Mouse (Mus musculus) spleen, adult 12 weeks (tissue): Measurements from ENCODE around the gene Map4k2.

Source experiments
- DNase-seq: peaks from one replicate; pipeline ENCODE4 v3.0.0; 2022; ENCODE audit warnings: low spot score

Map4k2 gene

DNA sequence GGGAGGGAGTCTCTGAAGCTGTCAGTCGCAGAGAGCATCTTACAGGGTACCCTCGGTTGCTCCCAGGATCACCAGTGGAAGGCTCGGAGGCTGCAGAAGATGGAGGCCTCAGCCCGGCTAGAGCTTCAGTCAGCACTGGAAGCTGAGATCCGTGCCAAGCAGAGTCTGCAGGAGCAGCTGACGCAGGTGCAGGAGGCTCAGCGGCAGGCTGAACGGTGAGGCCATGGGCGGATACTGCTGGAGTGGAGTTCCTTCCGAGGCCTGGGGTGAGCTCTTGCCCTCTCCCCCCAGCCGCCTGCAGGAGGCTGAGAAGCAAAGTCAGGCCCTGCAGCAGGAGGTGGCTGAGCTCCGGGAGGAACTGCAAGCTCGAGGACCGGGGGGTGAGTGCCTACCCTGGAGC is 25.4 kb upstream of the Map4k2 start:
- DNase-seq: no peak

DNA sequence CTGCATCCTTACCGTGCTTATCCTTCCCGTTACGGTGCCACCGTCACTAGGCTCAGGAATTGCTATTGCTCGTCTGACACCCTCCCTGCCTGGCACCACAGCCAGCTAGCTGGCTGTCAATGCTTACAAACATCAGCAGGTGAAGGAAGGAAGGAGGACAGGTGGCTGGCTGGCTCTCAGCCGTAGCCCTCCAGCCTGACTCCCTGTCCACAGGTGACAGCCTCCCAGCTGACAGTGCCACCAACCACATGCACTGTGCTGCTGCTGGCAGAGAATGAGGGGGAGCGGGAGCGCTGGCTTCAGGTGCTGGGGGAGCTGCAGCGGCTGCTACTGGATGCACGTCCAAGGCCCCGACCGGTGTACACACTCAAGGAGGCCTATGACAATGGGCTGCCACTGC is 22.8 kb upstream of the Map4k2 start:
- DNase-seq: no peak

DNA sequence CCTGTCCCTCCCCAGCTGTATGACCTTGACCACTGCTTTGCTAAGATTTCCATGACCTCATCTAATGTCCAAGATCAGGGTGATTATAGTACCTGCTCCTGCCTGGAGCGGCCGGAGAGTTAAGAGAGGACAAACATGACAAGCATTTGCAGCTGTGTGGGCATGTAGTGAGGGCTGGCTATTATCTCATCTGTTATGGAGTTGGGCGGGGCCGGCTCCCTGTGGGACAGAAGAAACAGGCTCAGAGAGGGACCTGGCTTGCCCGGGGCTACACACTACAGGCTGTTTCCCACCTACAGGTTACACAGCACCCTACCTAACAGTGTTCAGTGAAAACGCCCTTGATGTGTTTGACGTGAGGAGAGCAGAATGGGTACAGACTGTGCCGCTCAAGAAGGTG is 19.6 kb upstream of the Map4k2 start:
- no peak for DNase-seq

GRCm38 (mm10) chr19:6321786-6322621 is 18.9 kb upstream of the Map4k2 start:
- DNase-seq: no peak

DNA sequence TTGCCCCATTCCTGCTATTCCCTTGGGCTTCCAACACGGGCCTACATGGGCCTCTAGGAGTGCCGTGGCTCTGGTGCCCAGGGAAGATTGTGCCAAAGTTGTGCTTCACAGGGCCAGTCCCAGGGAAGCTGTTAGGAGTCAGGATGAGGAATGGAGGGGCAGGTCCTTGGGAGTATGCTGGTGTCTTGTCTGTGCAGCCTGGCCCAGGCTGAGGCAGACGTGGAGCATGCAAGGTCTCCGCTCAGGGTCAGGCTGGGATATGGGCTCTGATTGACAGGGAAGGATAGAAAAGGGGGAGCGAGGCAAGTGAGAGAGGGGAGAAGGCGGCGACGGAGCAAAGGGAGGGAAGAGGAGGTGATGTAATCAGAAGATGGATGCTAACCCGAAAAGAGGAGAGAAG is 16.2 kb upstream of the Map4k2 start:
- DNase-seq: no peak

DNA sequence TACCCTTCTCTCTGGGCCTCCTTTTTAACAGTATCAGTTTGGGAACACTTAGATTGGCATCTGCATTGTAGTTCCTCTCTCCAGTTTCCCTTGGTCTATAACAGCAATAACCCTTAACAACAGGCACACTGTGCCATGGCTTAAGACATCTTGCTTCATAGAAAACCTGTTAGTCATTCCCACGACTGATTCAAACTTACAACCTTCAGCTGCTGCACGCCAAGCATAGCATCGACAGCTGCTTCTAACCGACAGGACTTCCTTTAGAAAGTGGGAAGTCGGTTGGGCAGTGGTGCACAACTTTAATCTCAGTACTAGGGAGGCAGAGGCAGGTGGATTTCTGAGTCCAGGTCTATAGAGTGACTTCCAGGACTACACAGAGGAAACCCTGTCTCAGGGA is 9.8 kb upstream of the Map4k2 start:
- no peak for DNase-seq

DNA sequence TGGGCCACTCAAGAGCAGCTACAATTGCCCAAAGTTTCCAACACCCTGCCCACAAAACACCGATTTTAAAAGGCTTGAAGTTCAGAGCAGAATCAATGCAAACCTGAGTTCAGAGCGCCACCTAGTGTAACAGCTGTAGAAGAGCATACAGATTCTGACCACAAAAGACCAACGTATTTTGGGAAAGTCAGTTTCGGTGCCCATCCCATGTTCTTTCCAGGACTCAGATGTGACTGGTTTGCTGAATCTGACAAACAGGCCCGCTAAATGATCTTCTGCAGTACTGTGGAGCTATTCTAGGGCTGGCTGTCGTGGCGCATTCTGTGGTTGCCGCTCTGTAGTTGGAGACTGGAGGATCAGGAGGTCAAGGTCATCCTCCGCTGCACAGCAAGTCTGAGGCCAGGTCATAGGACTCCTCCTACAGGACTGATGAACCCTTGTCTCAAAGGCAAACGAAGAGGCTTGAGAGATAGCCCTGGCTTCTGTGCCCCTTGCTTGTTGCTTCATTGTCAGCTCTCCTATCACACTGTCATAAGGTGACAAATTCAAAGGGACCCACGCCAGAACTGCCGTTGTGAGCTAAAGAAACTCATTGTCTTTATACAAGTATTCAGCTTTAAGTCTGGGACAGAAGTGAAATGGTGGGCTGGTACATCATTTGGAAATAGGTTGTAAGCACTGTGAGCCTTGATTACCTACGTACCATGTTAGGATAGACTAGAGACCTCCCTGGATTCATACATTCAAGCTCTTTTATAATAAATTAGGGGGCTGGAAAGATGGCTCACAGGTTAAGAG is 9.0 kb upstream of the Map4k2 start:
- peak; percentile 47 for DNase-seq

GRCm38 (mm10) chr19:6333761-6334595 is 7.0 kb upstream of the Map4k2 start:
- no peak for DNase-seq

- DNase-seq: peak; percentile 77
These were observed 6.1 kb upstream of the Map4k2 start, which contains the start of gene Men1 for GRCm38 (mm10) chr19:6334673-6335457. Gene Men1, plus strand, starts transcription at chr19:6334979.

GRCm38 (mm10) chr19:6335458-6335827 is 5.5 kb upstream of the Map4k2 start:
- no peak for DNase-seq

DNA sequence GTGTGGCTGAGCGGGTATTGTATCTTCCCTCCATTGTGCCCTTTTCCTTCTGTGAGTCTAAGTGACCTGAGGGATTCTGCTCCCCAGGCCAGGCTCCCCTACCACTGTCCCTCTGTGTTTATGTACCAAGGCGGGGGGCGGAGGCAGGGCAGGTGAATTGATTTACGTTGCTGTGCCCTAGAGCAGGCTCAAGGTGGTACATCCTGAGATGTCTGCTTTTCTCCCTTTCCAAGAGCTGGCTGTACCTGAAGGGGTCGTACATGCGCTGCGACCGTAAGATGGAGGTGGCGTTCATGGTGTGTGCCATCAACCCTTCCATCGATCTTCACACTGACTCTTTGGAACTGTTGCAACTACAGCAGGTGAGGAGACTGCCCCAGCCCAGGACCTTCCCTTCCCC is 4.0 kb upstream of the Map4k2 start:
- no peak for DNase-seq

DNA sequence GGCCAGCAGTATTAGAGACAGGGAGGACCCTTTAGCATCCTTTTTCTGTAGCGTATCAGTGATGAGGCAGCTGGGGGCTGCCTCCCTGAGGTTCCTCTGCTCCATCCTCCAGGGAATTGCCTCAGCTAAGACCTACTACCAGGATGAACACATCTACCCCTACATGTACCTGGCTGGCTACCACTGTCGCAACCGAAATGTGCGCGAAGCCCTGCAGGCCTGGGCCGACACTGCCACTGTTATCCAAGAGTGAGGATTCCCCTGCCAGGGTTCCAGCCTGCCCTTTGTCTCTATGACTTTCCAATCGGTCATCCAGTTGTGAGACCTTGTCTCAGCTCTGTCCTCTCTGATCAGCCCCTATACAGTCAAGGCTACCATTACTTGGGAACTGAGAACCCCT is 2.8 kb upstream of the Map4k2 start:
- no peak for DNase-seq

- no peak for DNase-seq
These were observed 2.2 kb upstream of the Map4k2 start for GRCm38 (mm10) chr19:6338716-6339115.

- DNase-seq: no peak
These were observed 1.7 kb upstream of the Map4k2 start for GRCm38 (mm10) chr19:6339191-6339590.

GRCm38 (mm10) chr19:6339890-6340504 is 938 bp upstream of the Map4k2 start:
- DNase-seq: peak; percentile 65

DNA sequence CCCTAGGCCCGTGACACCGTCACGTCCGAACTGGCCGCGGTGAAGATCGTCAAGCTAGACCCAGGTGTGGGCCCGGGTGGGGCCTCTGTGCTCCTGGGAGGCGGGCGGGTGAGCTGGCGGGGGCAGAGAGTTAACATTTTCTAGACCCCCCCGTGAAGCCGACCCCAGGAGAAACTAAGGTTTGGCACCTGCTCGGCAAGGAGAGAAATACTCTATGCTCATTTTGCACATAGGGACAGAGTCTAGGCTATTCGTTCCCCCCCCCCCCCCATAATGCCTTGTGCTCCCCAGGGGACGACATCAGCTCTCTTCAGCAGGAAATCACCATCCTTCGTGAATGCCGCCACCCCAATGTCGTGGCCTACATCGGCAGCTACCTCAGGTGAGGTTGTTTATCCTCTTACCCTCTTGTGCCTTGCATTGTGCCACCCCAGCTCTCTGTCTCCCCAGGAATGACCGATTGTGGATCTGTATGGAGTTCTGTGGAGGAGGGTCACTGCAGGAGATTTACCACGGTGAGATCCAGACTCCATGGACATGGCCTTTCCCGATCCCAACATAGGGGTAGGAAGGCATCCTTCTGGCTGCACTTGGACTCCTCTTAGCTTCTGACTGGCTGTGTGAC is 630 bp downstream of the Map4k2 start:
- no peak for DNase-seq

- DNase-seq: no peak
These were observed 1.5 kb downstream of the Map4k2 start for GRCm38 (mm10) chr19:6342276-6342933.

DNA sequence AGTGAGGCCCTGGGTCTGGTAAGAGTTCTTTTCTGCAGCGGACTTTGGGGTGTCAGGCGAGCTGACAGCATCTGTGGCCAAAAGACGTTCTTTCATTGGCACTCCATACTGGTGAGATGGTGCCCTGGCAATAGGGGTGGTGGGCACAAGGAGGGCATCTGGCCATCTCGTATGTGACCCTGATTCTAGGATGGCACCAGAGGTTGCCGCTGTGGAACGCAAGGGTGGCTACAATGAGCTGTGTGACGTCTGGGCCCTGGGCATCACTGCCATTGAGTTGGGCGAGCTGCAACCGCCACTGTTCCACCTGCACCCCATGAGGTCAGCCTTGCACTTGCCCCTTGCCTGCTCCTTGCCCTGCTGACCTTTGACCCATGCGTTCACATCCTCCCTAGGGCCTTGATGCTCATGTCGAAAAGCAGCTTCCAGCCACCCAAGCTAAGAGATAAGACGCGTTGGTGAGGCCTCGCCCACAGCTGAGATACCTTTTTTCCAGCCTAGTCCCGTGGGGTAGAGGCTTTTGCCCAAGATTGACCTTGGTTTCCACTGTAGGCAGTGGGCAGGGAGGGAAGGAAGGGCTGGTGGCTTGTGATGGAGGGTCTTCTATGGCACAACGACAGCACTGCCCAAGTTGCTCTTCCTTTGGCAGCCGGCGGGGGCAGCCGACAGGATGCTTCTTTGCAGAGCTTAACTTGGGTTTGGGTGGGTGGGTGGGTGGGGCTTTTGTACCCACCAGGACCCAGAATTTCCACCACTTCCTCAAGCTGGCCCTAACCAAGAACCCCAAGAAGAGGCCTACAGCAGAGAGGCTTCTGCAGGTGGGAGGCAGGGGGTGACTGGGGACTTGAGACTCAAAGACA is 2.4 kb downstream of the Map4k2 start:
- no peak for DNase-seq

- no peak for DNase-seq
These were observed 3.1 kb downstream of the Map4k2 start for GRCm38 (mm10) chr19:6343996-6344395.
